Mouse (Mus musculus): ENCODE measurements around the gene Paqr8. TPM values are rescaled to one million over a fixed set of nuclear protein-coding genes. Genes with fewer than 3 reads are reported as not detected.
A peak's percentile ranks its signal among the peaks of the same experiment; 100 is the strongest.

The Paqr8 gene
- total RNA-seq (2014; rRNA removed) (0.28 and 0.47 TPM in 2 replicates), polyA plus RNA-seq (2012; rRNA removed) (1.0 and 1.1 TPM in 2 replicates)

GRCm38 (mm10) chr1:20890404-20890921, at the start of gene Paqr8:
Gene Paqr8 (plus strand): TSS chr1:20890606.
- no peaks in the 10 kb centered on the region for H3K79me2 ChIP-seq (ENCODE audit: control insufficient read depth, insufficient read depth, low read length)
- no peak for TF ChIP-seq CTCF (IDR thresholded peaks at IDR 0.05; ENCODE audit: low read depth, low read length)
- no peak for TF ChIP-seq POLR2A (IDR thresholded peaks at IDR 0.05; ENCODE audit: extremely low read depth, insufficient read depth, low read length)
- peak within 1 kb of the TSS; percentile 56 for H3K4me3 ChIP-seq (ENCODE audit: insufficient read depth, low read depth, low read length)
- peak; percentile 36 for DNase-seq (ENCODE audit: extremely low read depth, low read depth, low spot score)
- H3K27ac ChIP-seq (replicated peaks; ENCODE audit: insufficient read depth, low read depth, low read length) = no peak within 1 kb of the TSS
- H3K4me1 ChIP-seq (ENCODE audit: control insufficient read depth, insufficient read depth, low read length) = no peaks in the 10 kb centered on the region; the same call in 1 of the 2 replicates
- WGBS = under 1% methylated on average over 37 of the region's 37 CpGs
- no peaks in the 10 kb centered on the region for H3K27me3 ChIP-seq (ENCODE audit: control insufficient read depth, insufficient read depth, low read length)
- H3K9ac ChIP-seq (ENCODE audit: low read depth, low read length) = peak within 1 kb of the TSS; percentile 38
- H3K36me3 ChIP-seq (ENCODE audit: control insufficient read depth, insufficient read depth, low read length) = no peaks in the 10 kb centered on the region

GRCm38 (mm10) chr1:20856924-20857902, 33.2 kb upstream of the Paqr8 start:
- 84% methylated on average over 7 of the region's 7 CpGs for WGBS
- Histone ChIP-seq H3K4me3 (ENCODE audit: insufficient read depth, low read depth, low read length) (no peak overlapping the region), H3K27me3 (ENCODE audit: control insufficient read depth, insufficient read depth, low read length) (no peaks in the 10 kb centered on the region), H3K27ac (replicated peaks; ENCODE audit: insufficient read depth, low read depth, low read length) (no peak overlapping the region), H3K79me2 (ENCODE audit: control insufficient read depth, insufficient read depth, low read length) (no peaks in the 10 kb centered on the region), H3K36me3 (ENCODE audit: control insufficient read depth, insufficient read depth, low read length) (no peaks in the 10 kb centered on the region), H3K9ac (ENCODE audit: low read depth, low read length) (no peak overlapping the region), H3K4me1 (ENCODE audit: control insufficient read depth, insufficient read depth, low read length) (no peaks in the 10 kb centered on the region)
- no peak for TF ChIP-seq POLR2A (IDR thresholded peaks at IDR 0.05; ENCODE audit: extremely low read depth, insufficient read depth, low read length)
- no peak for TF ChIP-seq CTCF (IDR thresholded peaks at IDR 0.05; ENCODE audit: low read depth, low read length)
- DNase-seq (ENCODE audit: extremely low read depth, low read depth, low spot score) = no peak

- H3K79me2 ChIP-seq (ENCODE audit: control insufficient read depth, insufficient read depth, low read length) = no peaks in the 10 kb centered on the region
- DNase-seq (ENCODE audit: extremely low read depth, low read depth, low spot score) = no peak
- no peak overlapping the region for H3K4me3 ChIP-seq (ENCODE audit: insufficient read depth, low read depth, low read length)
- WGBS = 83% methylated on average over 3 of the region's 3 CpGs
- H3K27me3 ChIP-seq (ENCODE audit: control insufficient read depth, insufficient read depth, low read length) = no peaks in the 10 kb centered on the region
- H3K9ac ChIP-seq (ENCODE audit: low read depth, low read length) = no peak overlapping the region
- no peak overlapping the region for H3K27ac ChIP-seq (replicated peaks; ENCODE audit: insufficient read depth, low read depth, low read length)
- no peaks in the 10 kb centered on the region for H3K36me3 ChIP-seq (ENCODE audit: control insufficient read depth, insufficient read depth, low read length)
- no peaks in the 10 kb centered on the region for H3K4me1 ChIP-seq (ENCODE audit: control insufficient read depth, insufficient read depth, low read length)
- TF ChIP-seq POLR2A (IDR thresholded peaks at IDR 0.05; ENCODE audit: extremely low read depth, insufficient read depth, low read length) (no peak), CTCF (IDR thresholded peaks at IDR 0.05; ENCODE audit: low read depth, low read length) (no peak)
Observed at GRCm38 (mm10) chr1:20860775-20861174, 29.6 kb upstream of the Paqr8 start.

GRCm38 (mm10) chr1:20861865-20862264, 28.5 kb upstream of the Paqr8 start:
- no peaks in the 10 kb centered on the region for H3K4me1 ChIP-seq (ENCODE audit: control insufficient read depth, insufficient read depth, low read length)
- TF ChIP-seq POLR2A (IDR thresholded peaks at IDR 0.05; ENCODE audit: extremely low read depth, insufficient read depth, low read length) (no peak), CTCF (IDR thresholded peaks at IDR 0.05; ENCODE audit: low read depth, low read length) (no peak)
- H3K27me3 ChIP-seq (ENCODE audit: control insufficient read depth, insufficient read depth, low read length) = no peaks in the 10 kb centered on the region
- H3K36me3 ChIP-seq (ENCODE audit: control insufficient read depth, insufficient read depth, low read length) = no peaks in the 10 kb centered on the region
- H3K27ac ChIP-seq (replicated peaks; ENCODE audit: insufficient read depth, low read depth, low read length) = no peak overlapping the region
- H3K79me2 ChIP-seq (ENCODE audit: control insufficient read depth, insufficient read depth, low read length) = no peaks in the 10 kb centered on the region
- H3K9ac ChIP-seq (ENCODE audit: low read depth, low read length) = no peak overlapping the region
- no peak for DNase-seq (ENCODE audit: extremely low read depth, low read depth, low spot score)
- no peak overlapping the region for H3K4me3 ChIP-seq (ENCODE audit: insufficient read depth, low read depth, low read length)
- WGBS = 91% methylated on average over 3 of the region's 3 CpGs

GRCm38 (mm10) chr1:20863452-20864172, 26.8 kb upstream of the Paqr8 start:
- Histone ChIP-seq H3K27ac (replicated peaks; ENCODE audit: insufficient read depth, low read depth, low read length) (no peak overlapping the region), H3K79me2 (ENCODE audit: control insufficient read depth, insufficient read depth, low read length) (no peaks in the 10 kb centered on the region), H3K36me3 (ENCODE audit: control insufficient read depth, insufficient read depth, low read length) (no peaks in the 10 kb centered on the region), H3K4me1 (ENCODE audit: control insufficient read depth, insufficient read depth, low read length) (no peaks in the 10 kb centered on the region), H3K9ac (ENCODE audit: low read depth, low read length) (no peak overlapping the region), H3K27me3 (ENCODE audit: control insufficient read depth, insufficient read depth, low read length) (no peaks in the 10 kb centered on the region), H3K4me3 (ENCODE audit: insufficient read depth, low read depth, low read length) (no peak overlapping the region)
- DNase-seq (ENCODE audit: extremely low read depth, low read depth, low spot score) = peak; percentile 70
- WGBS = 14% methylated on average over 5 of the region's 5 CpGs
- TF ChIP-seq POLR2A (IDR thresholded peaks at IDR 0.05; ENCODE audit: extremely low read depth, insufficient read depth, low read length) (no peak), CTCF (IDR thresholded peaks at IDR 0.05; ENCODE audit: low read depth, low read length) (no peak)

Data from liver, adult 2 months (tissue).